Mouse (Mus musculus): ENCODE data around the gene D6Ertd527e. TPM values are rescaled to one million over a fixed set of nuclear protein-coding genes. Genes with fewer than 3 reads are reported as not detected.

D6Ertd527e gene
- polyA plus RNA-seq, 1 experiment = not detected

DNA sequence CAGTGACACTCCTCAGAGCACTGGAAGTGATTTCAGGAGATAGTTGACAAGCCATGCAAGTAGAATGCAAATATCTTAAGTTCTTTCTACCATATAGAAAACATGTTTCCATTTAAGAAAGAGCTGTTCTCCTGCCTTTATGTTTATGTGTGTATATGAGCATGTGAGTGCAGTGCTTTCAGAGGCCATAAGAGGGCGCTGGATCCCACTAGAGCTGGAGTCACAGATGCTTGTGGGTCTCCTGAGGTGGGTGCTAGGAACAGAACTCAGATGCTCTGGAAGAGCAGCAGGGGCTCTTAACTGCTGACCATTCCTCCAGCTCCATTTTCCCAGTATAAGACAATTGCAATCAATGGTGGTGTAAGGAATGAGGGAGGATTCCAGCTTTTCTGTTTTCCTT is 26.5 kb downstream of the D6Ertd527e start:
- no peak for TF ChIP-seq MAX (IDR thresholded peaks at IDR 0.05)
- TF ChIP-seq CEBPB (IDR thresholded peaks at IDR 0.05; ENCODE audit: low read depth) = no peak
- no peak for TF ChIP-seq USF1 (IDR thresholded peaks at IDR 0.05; ENCODE audit: low read depth)
- no peak for TF ChIP-seq CTCF (IDR thresholded peaks at IDR 0.05; ENCODE audit: control insufficient read depth, insufficient read depth, insufficient read length)
- no peak for TF ChIP-seq FOSL1 (IDR thresholded peaks at IDR 0.05; ENCODE audit: insufficient read depth, low read length, poor library complexity, severe bottlenecking)
- H3K79me3 ChIP-seq (ENCODE audit: low read depth) = no peaks in the 10 kb centered on the region

GRCm38 (mm10) chr6:87133520-87133919 is 29.0 kb downstream of the D6Ertd527e start:
- Histone ChIP-seq H3K36me3 (ENCODE audit: control insufficient read depth, insufficient read depth) (no peaks in the 10 kb centered on the region), H3K4me3 (ENCODE audit: insufficient read depth, poor library complexity, severe bottlenecking) (no peak overlapping the region), H3K79me2 (ENCODE audit: control insufficient read depth, insufficient read depth) (no peaks in the 10 kb centered on the region), H3ac (ENCODE audit: control insufficient read depth, insufficient read length, low read depth) (no peak overlapping the region), H3K79me3 (ENCODE audit: low read depth) (no peaks in the 10 kb centered on the region), H3K27me3 (ENCODE audit: control insufficient read depth, insufficient read depth, insufficient read length) (no peaks in the 10 kb centered on the region)
- no peak for TF ChIP-seq MYOG (IDR thresholded peaks at IDR 0.05; ENCODE audit: control insufficient read depth, extremely low read depth, insufficient read length)
- TF ChIP-seq USF1 (IDR thresholded peaks at IDR 0.05; ENCODE audit: low read depth) = no peak
- TF ChIP-seq CTCF (IDR thresholded peaks at IDR 0.05; ENCODE audit: control insufficient read depth, insufficient read depth, insufficient read length) = no peak
- no peak for TF ChIP-seq CEBPB (IDR thresholded peaks at IDR 0.05; ENCODE audit: low read depth)
- no peak for TF ChIP-seq MAX (IDR thresholded peaks at IDR 0.05)
- TF ChIP-seq FOSL1 (IDR thresholded peaks at IDR 0.05; ENCODE audit: insufficient read depth, low read length, poor library complexity, severe bottlenecking) = no peak
- TF ChIP-seq MYOD1 (IDR thresholded peaks at IDR 0.05; ENCODE audit: control insufficient read depth, insufficient read length, low read depth) = no peak

More for the DNA sequence above, 26.5 kb downstream of the D6Ertd527e start:
- H3ac ChIP-seq (ENCODE audit: control insufficient read depth, insufficient read length, low read depth) = no peak overlapping the region
- H3K4me3 ChIP-seq (ENCODE audit: insufficient read depth, poor library complexity, severe bottlenecking) = no peak overlapping the region
- H3K79me2 ChIP-seq (ENCODE audit: control insufficient read depth, insufficient read depth) = no peaks in the 10 kb centered on the region
- no peaks in the 10 kb centered on the region for H3K36me3 ChIP-seq (ENCODE audit: control insufficient read depth, insufficient read depth)
- H3K27me3 ChIP-seq (ENCODE audit: control insufficient read depth, insufficient read depth, insufficient read length) = no peaks in the 10 kb centered on the region

DNA sequence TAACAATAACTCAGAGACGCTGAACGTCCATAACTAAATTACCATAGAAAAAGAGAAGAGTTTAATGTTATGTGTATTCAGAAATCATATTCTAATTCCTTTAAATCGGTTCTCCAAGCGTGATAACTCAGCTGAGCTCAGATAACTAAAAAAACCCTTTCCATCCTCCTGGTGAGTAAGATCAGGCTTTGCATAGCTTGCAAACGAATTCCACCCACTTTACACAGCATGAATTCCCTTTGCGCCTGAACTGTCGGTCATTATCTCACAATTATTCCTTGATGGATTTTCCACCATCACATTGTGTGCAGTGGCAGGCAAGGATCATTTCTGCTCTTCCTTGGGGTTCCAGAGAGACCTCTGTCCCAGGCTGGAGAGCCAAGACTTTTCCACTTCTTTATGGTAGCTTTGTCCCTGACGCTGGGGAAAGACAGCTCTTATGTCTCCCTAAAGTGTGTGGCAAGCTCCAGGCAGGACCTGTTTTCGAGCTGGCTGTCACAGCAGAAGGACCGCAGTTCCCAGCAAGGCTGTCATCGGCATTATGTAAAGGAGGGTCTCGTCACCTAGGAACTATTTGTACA is 29.5 kb downstream of the D6Ertd527e start:
- no peaks in the 10 kb centered on the region for H3K27me3 ChIP-seq (ENCODE audit: control insufficient read depth, insufficient read depth, insufficient read length)
- no peaks in the 10 kb centered on the region for H3K36me3 ChIP-seq (ENCODE audit: control insufficient read depth, insufficient read depth)
- TF ChIP-seq CEBPB (IDR thresholded peaks at IDR 0.05; ENCODE audit: low read depth) (no peak), MYOD1 (IDR thresholded peaks at IDR 0.05; ENCODE audit: control insufficient read depth, insufficient read length, low read depth) (no peak), USF1 (IDR thresholded peaks at IDR 0.05; ENCODE audit: low read depth) (no peak), FOSL1 (IDR thresholded peaks at IDR 0.05; ENCODE audit: insufficient read depth, low read length, poor library complexity, severe bottlenecking) (no peak), MYOG (IDR thresholded peaks at IDR 0.05; ENCODE audit: control insufficient read depth, extremely low read depth, insufficient read length) (no peak), MAX (IDR thresholded peaks at IDR 0.05) (no peak), CTCF (IDR thresholded peaks at IDR 0.05; ENCODE audit: control insufficient read depth, insufficient read depth, insufficient read length) (no peak)
- no peaks in the 10 kb centered on the region for H3K79me3 ChIP-seq (ENCODE audit: low read depth)
- no peaks in the 10 kb centered on the region for H3K79me2 ChIP-seq (ENCODE audit: control insufficient read depth, insufficient read depth)
- H3ac ChIP-seq (ENCODE audit: control insufficient read depth, insufficient read length, low read depth) = no peak overlapping the region
- H3K4me3 ChIP-seq (ENCODE audit: insufficient read depth, poor library complexity, severe bottlenecking) = no peak overlapping the region

DNA sequence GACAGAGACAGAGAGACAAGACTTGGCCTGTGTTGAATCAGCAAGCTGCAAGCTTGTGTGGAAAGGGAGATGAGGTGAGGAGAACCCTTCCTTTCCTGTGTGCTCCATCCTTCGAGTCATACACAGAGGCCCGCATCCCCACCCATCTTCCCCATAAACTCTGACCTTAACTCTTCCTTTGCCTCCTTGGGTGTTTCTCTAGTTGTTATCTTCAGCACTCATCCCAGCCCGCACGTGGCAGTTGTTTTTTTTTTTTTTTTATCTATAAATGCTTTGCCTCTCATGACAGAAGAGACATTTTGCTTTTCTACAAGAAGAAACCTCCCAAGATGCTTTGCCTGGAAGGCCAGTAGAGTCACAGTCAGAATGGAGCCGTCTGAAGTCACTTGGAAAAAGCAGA is 33.9 kb downstream of the D6Ertd527e start:
- H3K79me2 ChIP-seq (ENCODE audit: control insufficient read depth, insufficient read depth) = no peaks in the 10 kb centered on the region
- no peak overlapping the region for H3ac ChIP-seq (ENCODE audit: control insufficient read depth, insufficient read length, low read depth)
- no peak overlapping the region for H3K4me3 ChIP-seq (ENCODE audit: insufficient read depth, poor library complexity, severe bottlenecking)
- TF ChIP-seq USF1 (IDR thresholded peaks at IDR 0.05; ENCODE audit: low read depth) (no peak), MAX (IDR thresholded peaks at IDR 0.05) (no peak), CTCF (IDR thresholded peaks at IDR 0.05; ENCODE audit: control insufficient read depth, insufficient read depth, insufficient read length) (no peak), MYOD1 (IDR thresholded peaks at IDR 0.05; ENCODE audit: control insufficient read depth, insufficient read length, low read depth) (no peak), MYOG (IDR thresholded peaks at IDR 0.05; ENCODE audit: control insufficient read depth, extremely low read depth, insufficient read length) (no peak), FOSL1 (IDR thresholded peaks at IDR 0.05; ENCODE audit: insufficient read depth, low read length, poor library complexity, severe bottlenecking) (no peak), CEBPB (IDR thresholded peaks at IDR 0.05; ENCODE audit: low read depth) (no peak)
- no peaks in the 10 kb centered on the region for H3K36me3 ChIP-seq (ENCODE audit: control insufficient read depth, insufficient read depth)
- no peaks in the 10 kb centered on the region for H3K79me3 ChIP-seq (ENCODE audit: low read depth)
- no peaks in the 10 kb centered on the region for H3K27me3 ChIP-seq (ENCODE audit: control insufficient read depth, insufficient read depth, insufficient read length)

DNA sequence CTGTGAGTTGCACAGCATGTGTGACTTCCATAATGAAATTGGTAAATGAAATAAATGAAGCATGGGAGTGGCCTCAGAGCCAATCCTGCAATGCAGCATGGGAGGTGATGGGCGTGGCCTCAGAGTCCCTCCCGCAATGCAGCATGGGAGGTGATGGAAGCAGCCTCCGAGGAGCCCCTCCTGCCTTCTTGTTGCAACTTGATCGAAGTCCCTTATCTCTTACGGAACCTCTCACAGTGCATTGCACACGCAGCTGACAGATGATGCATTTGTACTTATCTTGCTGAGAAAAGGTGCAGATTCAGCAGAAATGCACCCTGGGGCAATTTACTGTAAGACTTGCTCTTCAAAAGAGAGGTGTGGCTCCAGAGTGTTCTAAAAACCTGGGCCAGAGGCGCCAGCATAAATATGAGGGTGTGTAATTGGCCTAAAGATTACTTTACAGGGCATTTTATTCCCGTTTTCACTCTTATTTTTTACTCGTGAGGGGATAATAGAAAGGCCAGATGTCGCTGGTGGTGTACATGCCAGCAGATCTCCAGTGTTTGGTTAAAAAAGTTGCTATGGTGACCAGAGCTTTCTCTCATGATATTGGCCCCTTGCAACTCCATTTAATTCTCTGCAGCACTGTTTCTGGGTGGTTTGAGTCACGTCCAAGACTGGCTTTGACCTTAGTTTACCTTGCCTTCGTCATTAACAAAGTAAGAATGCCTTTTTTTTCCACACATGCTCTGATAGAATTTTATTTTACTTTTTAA is 35.4 kb downstream of the D6Ertd527e start:
- no peak for TF ChIP-seq MYOG (IDR thresholded peaks at IDR 0.05; ENCODE audit: control insufficient read depth, extremely low read depth, insufficient read length)
- TF ChIP-seq CTCF (IDR thresholded peaks at IDR 0.05; ENCODE audit: control insufficient read depth, insufficient read depth, insufficient read length) = no peak
- TF ChIP-seq FOSL1 (IDR thresholded peaks at IDR 0.05; ENCODE audit: insufficient read depth, low read length, poor library complexity, severe bottlenecking) = no peak
- no peak for TF ChIP-seq MYOD1 (IDR thresholded peaks at IDR 0.05; ENCODE audit: control insufficient read depth, insufficient read length, low read depth)
- no peak for TF ChIP-seq CEBPB (IDR thresholded peaks at IDR 0.05; ENCODE audit: low read depth)
- TF ChIP-seq USF1 (IDR thresholded peaks at IDR 0.05; ENCODE audit: low read depth) = no peak
- TF ChIP-seq MAX (IDR thresholded peaks at IDR 0.05) = no peak
- no peaks in the 10 kb centered on the region for H3K79me3 ChIP-seq (ENCODE audit: low read depth)
- H3K36me3 ChIP-seq (ENCODE audit: control insufficient read depth, insufficient read depth) = no peaks in the 10 kb centered on the region
- no peaks in the 10 kb centered on the region for H3K79me2 ChIP-seq (ENCODE audit: control insufficient read depth, insufficient read depth)
- no peak overlapping the region for H3ac ChIP-seq (ENCODE audit: control insufficient read depth, insufficient read length, low read depth)
- H3K27me3 ChIP-seq (ENCODE audit: control insufficient read depth, insufficient read depth, insufficient read length) = no peaks in the 10 kb centered on the region
- no peak overlapping the region for H3K4me3 ChIP-seq (ENCODE audit: insufficient read depth, poor library complexity, severe bottlenecking)
